Mouse (Mus musculus) C2C12 (cell line): ENCODE results near the gene Ccnd3.

Source experiments
- CEBPB ChIP-seq: IDR thresholded peaks from one replicate; pipeline ENCODE4 v1.6.1; 2011; ENCODE audit warnings: low read depth, mild to moderate bottlenecking, control low read depth, moderate library complexity
- CTCF ChIP-seq: IDR thresholded peaks from one replicate; pipeline ENCODE4 v1.5.1; 2011; ENCODE audit not compliant: control insufficient read depth, insufficient read depth, insufficient read length
- FOSL1 ChIP-seq: IDR thresholded peaks from one replicate; pipeline ENCODE4 v1.8.0; 2011; ENCODE audit warnings: mild to moderate bottlenecking, low read length; ENCODE audit not compliant: poor library complexity, insufficient read depth, severe bottlenecking
- MAX ChIP-seq: IDR thresholded peaks from one replicate; pipeline ENCODE4 v1.6.1; 2011; ENCODE audit warnings: mild to moderate bottlenecking, control low read depth
- MYOD1 ChIP-seq: IDR thresholded peaks from one replicate; pipeline ENCODE4 v1.6.1; 2011; ENCODE audit warnings: low read depth; ENCODE audit not compliant: control insufficient read depth, insufficient read length
- MYOG ChIP-seq: IDR thresholded peaks from one replicate; pipeline ENCODE4 v1.6.1; 2011; ENCODE audit not compliant: control insufficient read depth, insufficient read length; ENCODE audit errors: extremely low read depth
- USF1 ChIP-seq: IDR thresholded peaks from one replicate; pipeline ENCODE4 v1.6.1; 2011; ENCODE audit warnings: low read depth, mild to moderate bottlenecking, control low read depth, moderate library complexity

DNA sequence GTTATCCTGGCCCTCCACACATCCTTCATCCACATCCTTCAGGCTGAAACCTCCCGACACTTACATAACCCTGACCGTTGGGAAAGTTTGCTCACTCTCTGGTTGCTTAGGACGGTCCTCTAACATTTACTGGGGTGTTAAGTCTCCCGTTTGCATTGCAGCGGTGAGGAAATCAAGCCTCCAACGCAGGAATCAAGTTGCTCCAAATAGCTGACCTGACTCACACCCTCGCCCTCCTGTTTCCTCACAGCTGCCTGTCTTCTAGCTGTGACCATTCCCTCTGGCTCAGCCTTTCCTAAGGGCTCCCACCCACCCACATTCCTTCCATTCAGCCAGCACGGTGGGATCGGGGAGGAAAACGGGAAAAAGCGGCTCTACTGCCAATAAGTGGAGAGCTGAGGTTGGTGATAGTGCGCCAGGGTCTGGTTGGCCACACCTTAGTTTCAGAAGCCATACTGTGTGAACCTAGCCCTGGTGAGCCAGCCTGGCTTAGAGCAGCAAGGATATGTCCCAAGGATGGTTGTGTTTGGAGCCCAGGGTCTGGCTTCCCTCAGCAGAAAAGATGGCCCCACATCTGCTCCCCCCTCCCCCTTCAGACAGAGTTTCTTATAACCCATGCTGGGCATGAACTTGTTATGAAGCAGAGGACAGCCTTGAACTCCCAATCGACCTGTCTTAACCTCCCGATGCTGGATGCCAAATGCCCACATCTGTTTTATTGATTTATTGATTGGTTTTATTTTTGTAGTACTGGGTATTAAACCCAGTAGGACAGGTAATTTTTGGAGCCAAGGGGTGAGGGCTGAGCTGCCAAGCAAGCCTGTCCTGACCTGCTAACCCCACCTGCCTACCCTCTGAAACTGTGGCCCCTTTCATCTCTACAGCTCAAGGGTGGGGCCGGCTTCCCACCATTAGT is 32.2 kb upstream of the Ccnd3 start:
- no peak for TF ChIP-seq CTCF
- no peak for TF ChIP-seq USF1
- no peak for TF ChIP-seq CEBPB
- TF ChIP-seq MAX = no peak
- no peak for TF ChIP-seq MYOD1
- TF ChIP-seq FOSL1 = no peak
- no peak for TF ChIP-seq MYOG
